Mouse (Mus musculus) megakaryocyte progenitor cell, adult 5-6 weeks (primary cell): ENCODE results near the gene Plekhn1. TPM values are rescaled to one million over a fixed set of nuclear protein-coding genes. Genes with fewer than 3 reads are reported as not detected.
A peak's percentile ranks its signal among the peaks of the same experiment; 100 is the strongest.

Source experiments
- ATAC-seq: replicated peaks from 2 replicates; pipeline ENCODE4 v1.8.0; 2016; ENCODE audit warnings: mild to moderate bottlenecking, moderate TSS enrichment, inconsistent platforms; ENCODE audit not compliant: poor library complexity
- total RNA-seq, 2 experiments: library from RNA; stranded (forward) in 1 of 2; stranded (reverse) in 1 of 2; fragments of 157-497, 149-512 nt in 1 of 2; fragments of 200-1000 nt in 1 of 2; gene quantifications; 2 replicates each; pipeline versions ENCODE4 v1.2.3 to v1.2.4; 2015 to 2017

The Plekhn1 gene
- total RNA-seq, 2 experiments from 2014 or later: 12.8 to 18.4 TPM

DNA sequence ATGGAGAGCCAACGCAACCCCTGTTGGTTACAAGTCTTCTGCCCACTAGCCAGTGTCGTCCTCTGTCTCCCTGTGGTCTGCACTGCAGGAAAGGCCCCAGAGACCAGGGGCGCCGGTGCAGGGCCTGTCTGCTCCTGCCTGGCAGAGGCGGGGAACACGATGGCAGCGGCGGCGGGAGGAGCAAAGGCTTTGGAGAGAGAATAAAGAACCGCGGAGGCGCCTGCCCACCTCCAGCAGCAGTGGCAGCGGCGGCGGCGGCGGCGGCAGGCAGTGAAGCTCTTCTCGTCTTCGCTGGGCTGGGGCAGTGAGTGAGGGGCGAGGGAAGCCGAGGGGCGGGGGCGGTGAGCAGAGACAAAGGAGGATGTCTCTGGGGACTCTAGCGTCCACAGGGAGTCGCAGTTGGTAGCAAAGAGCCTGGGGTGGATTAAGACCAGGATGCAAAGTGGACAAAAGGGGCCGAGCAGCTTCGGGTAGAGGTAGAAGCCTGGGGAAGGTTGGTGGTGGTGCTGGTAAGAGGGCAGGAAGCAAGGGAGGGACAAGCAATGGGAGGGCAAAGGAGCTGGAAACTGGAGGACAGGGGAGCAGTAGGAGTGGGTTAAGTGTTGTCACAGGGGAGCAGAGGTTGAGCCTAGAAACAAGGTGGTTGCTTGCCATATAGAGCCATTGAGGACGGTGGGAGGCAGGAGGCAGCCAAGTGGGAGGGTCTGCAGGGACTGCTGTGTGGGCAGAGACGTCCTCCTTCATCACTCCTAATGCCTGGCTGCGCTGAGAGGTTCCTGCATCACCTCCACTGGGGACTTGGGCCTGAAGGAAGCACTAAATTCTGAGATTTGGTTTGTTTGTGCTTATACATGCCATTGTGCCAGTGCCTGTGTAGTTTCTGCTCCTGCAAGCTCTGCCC lies 48.5 kb downstream of the Plekhn1 start:
- peak; percentile 9 for ATAC-seq

DNA sequence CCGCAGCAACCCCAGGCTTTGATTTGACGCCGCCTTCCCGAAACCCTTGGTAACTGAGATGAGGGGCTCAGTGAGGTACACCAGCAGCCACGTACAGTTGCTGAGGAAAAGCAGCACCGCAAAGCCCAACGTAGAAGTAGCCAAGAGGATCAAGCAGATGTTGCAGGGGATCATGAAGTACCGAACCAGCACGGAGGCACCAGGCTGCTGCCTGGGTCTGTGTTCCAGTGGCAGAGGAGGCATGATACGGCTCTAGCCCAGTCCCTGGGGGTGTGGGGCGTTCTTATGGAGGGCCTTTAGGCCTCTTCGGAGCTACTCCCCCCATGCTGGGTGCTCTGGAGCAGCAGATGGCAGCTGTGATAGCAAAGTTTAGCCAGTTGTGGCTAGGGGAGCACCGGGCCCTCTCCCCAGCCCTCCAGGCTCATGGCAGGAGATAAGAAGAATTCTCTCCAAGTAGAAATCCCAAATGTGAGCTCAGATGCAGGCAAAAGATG lies 49.2 kb downstream of the Plekhn1 start:
- ATAC-seq: peak; percentile 29

DNA sequence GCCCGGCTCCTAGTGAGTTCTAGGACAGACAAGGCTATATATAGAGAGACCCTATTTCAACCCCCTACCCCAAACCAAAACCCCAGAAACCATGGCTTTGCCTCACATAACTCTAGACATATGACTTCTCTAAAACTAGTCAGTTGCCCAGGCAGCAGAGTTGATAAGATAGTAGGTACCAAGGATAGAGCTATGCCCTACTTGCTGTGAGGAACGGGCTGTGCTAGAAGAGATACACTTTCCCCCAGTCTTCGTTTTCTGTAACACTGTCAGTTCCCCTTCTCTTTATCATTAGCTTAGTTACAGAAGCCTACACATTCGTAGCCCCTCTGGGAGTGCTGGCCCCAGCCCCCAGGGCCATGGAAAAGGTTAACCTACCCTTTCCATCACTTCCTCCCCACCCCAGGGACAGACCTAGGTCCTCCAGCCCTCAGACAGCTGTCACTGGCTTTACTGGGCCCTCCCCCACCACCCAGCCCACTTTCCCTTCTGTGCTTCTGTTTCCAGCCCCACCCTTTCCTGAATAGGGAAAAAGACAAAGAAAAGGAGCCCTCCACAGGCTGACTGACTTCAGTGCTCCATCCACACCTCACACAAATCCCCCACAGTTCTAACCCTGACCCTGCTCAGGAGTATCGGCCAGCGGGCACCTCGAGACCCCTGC lies 50.2 kb downstream of the Plekhn1 start:
- no peak for ATAC-seq

DNA sequence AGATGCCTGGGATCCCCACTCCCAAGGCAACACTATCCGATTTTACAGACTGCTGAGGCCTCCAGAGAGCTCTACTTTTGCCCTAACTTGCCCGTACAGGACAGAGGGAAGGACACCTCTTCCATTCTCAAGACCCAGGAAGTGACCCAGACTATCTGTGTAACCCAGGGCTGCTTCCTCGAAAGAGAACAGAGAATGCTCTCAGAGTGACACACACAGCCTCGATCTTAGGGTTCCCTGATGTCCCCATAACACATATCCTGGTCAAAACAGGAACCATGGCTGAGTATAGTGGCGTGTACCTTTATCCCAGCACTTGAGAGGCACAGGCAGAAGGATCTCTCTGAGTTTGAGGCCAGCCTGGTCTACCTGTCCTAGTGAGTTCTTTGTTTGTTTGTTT lies 50.9 kb downstream of the Plekhn1 start:
- ATAC-seq: peak; percentile 17; the same call in 1 of the 2 replicates

DNA sequence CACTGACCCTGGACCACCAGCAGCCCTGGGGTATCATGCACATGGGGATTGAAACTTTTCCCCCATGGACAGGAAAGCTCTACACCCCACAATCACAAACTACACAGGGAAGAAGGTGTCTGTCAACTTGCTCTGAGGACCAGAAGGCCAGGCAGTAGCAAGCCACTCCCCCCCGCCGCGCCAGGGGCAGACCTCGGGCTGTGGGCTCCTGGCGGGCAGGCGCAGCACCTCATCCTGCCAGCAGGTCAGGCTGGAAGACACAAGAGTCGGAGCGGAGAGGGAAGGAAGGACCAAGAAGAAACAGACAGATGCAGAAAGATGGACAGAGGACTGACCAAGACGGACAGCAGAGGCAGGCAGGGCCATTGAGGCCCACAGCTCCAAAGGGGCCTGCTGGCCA lies 57.0 kb downstream of the Plekhn1 start:
- no peak for ATAC-seq

DNA sequence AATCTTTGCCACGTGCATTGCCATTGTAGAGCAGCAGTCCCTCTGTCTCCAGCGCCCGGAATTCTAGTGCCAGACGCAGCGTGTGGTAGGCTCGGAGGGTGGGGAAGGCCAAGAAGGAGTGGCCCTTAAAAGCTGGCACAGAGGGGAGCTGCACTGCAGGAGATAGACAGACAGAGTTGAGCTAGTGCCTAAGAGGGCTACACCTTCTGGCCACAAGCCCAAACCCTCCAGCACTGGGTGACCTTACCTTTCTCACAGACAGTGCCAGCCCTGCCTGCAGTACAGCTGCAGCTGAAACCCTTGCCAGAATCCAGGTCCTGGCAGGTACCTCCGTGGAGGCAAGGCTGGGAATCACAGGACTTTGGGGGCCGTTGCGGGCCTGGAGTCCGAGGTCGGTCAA lies 62.8 kb downstream of the Plekhn1 start:
- no peak for ATAC-seq

Other genes starting within 250 kb of the Plekhn1 start
- 10.5 and 10.6 TPM in 2 replicates for gene B3galt6, start 242.2 kb downstream of the Plekhn1 start, total RNA-seq (2015)
- 11.4 and 12.9 TPM in 2 replicates for gene B3galt6, start 242.2 kb downstream of the Plekhn1 start, total RNA-seq (2017)
- 52.6 and 54.4 TPM in 2 replicates for gene Sdf4, start 242.0 kb downstream of the Plekhn1 start, total RNA-seq (2015)
- gene Sdf4, start 242.0 kb downstream of the Plekhn1 start, total RNA-seq (2017): 188 and 205 TPM in 2 replicates
- 1.6 and 2.0 TPM in 2 replicates for gene Tnfrsf4, start 221.0 kb downstream of the Plekhn1 start, total RNA-seq (2015)
- gene Tnfrsf4, start 221.0 kb downstream of the Plekhn1 start, total RNA-seq (2017): 0.37 and 0.57 TPM in 2 replicates
- gene Tnfrsf18, start 208.7 kb downstream of the Plekhn1 start, total RNA-seq (2015): 0.76 and 4.5 TPM in 2 replicates
- gene Tnfrsf18, start 208.7 kb downstream of the Plekhn1 start, total RNA-seq (2017): 1.9 and 2.0 TPM in 2 replicates
- gene Ttll10, start 175.4 kb downstream of the Plekhn1 start, total RNA-seq (2015): not detected in 2 replicates
- gene Ttll10, start 175.4 kb downstream of the Plekhn1 start, total RNA-seq (2017): not detected in 2 replicates
- 16.9 and 24.7 TPM in 2 replicates for gene 9430015G10Rik, start 124.9 kb downstream of the Plekhn1 start, total RNA-seq (2015)
- gene 9430015G10Rik, start 124.9 kb downstream of the Plekhn1 start, total RNA-seq (2017): 28.3 and 33.7 TPM in 2 replicates
- 0.22 and 0.27 TPM in 2 replicates for gene Rnf223, start 104.3 kb downstream of the Plekhn1 start, total RNA-seq (2015)
- gene Rnf223, start 104.3 kb downstream of the Plekhn1 start, total RNA-seq (2017): 0.25 TPM in 1 of 2 replicates, not detected in the other
- gene Agrn, start 37.4 kb downstream of the Plekhn1 start, total RNA-seq (2015): 4.8 and 5.8 TPM in 2 replicates
- 1.9 and 2.0 TPM in 2 replicates for gene Agrn, start 37.4 kb downstream of the Plekhn1 start, total RNA-seq (2017)
- gene Isg15, start 34.0 kb downstream of the Plekhn1 start, total RNA-seq (2015): 1.2 and 2.1 TPM in 2 replicates
- 0.79 TPM in 1 of 2 replicates, not detected in the other for gene Isg15, start 34.0 kb downstream of the Plekhn1 start, total RNA-seq (2017)
- gene AW011738, start 31.6 kb downstream of the Plekhn1 start, total RNA-seq (2015): 0.46 and 0.62 TPM in 2 replicates
- gene AW011738, start 31.6 kb downstream of the Plekhn1 start, total RNA-seq (2017): 0.07 and 0.12 TPM in 2 replicates
- gene Perm1, start 19.0 kb downstream of the Plekhn1 start, total RNA-seq (2015): 0.12 TPM in 1 of 2 replicates, not detected in the other
- 0.08 TPM in 1 of 2 replicates, not detected in the other for gene Perm1, start 19.0 kb downstream of the Plekhn1 start, total RNA-seq (2017)
- gene Noc2l, start 1.2 kb upstream of the Plekhn1 start, total RNA-seq (2015): 72.3 and 81.6 TPM in 2 replicates
- gene Noc2l, start 1.2 kb upstream of the Plekhn1 start, total RNA-seq (2017): 122 and 140 TPM in 2 replicates
- gene Samd11, start 20.8 kb upstream of the Plekhn1 start, total RNA-seq (2015): not detected in 2 replicates
- 0.12 and 0.30 TPM in 2 replicates for gene Samd11, start 20.8 kb upstream of the Plekhn1 start, total RNA-seq (2017)
- not detected in 2 replicates for gene Vmn2r-ps159, start 96.2 kb upstream of the Plekhn1 start, total RNA-seq (2015)
- not detected in 2 replicates for gene Vmn2r-ps159, start 96.2 kb upstream of the Plekhn1 start, total RNA-seq (2017)